Mouse (Mus musculus) liver, postnatal 0 days (tissue): ENCODE measurements around the gene Mup21.

Experiments
- CTCF ChIP-seq: sonication (generic); IDR thresholded peaks from 2 replicates; pipeline ENCODE4 v1.5.1; 2016; ENCODE audit warnings: antibody characterized with exemption, low read depth
- EP300 ChIP-seq: IDR thresholded peaks from 2 replicates; pipeline ENCODE4 v1.6.1; 2016; ENCODE audit warnings: antibody characterized with exemption, low read depth, mild to moderate bottlenecking

DNA sequence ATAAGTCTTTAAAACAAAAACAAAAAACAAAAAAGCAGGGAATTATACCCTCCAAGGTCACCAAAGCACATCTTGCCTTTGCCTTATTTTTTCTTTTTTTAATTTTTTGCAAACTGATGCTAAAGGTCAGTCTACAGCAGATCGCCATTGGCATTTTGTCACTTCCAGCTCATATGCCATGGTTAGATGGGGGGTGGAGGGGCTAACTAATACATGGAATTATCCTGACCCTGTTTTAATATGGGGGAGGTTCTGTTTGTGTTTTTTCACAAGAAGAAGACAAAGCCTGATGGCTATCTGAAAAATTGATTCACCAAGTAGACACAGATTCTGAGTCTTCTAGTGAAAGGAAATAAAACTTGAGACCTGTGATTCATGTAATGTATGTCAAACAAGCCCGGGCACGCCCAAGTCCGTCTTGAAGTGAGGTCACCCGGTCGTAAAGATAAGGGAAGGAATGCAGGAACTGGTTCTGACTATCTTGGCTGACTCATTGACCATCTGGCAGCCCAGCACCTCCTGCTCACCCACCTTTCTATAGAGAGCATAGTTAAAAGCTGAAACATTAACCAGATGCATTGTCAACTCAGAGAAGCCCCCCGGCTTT, 49.4 kb upstream of the Mup21 start:
- TF ChIP-seq CTCF = no peak
- TF ChIP-seq EP300 = no peak
